Mouse (Mus musculus) sigmoid colon, adult 10 weeks (tissue): ENCODE data around the gene Olfr1338. TPM values are rescaled to one million over a fixed set of nuclear protein-coding genes. Genes with fewer than 3 reads are reported as not detected.

Experiments
- polyA plus RNA-seq: library from polyadenylated mRNA; stranded (reverse); fragments of 350-450 nt; fragmentation: Illumina TruSeq; extraction: RNeasy Lipid Tissue Mini Kit (QIAGEN cat#74804); gene quantifications from one replicate; pipeline ENCODE4 v1.2.3, GENCODE M21; 2014; ENCODE audit warnings: low read depth, low replicate concordance

The Olfr1338 gene
- not detected for polyA plus RNA-seq

GRCm38 (mm10) chr4:118758637-118759036, at the start of gene Olfr1338:
Gene Olfr1338 (minus strand): TSS chr4:118758737.

DNA sequence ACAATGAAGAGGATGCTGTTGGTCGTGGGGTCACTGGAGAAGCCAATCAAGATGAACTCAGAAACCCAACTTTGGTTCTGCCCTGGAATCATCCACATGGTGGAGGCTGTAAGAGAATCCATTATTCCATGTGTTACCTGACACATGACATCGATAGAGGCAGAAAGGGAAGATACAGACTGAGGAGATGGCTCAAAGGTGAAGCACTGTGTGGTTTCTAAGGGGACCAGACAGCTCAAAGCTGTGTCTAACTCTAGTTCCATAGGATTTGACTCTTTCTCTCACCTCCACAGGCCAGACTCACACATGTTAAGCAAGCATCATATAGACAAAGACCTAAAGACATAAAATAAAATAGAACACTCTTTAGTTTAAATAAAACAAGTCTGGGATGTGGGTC, 23.9 kb upstream of the Olfr1338 start, which contains the start of gene Olfr1337:
Gene Olfr1337, minus strand, starts transcription at position 101 of the 400 bp plus-strand sequence.

GRCm38 (mm10) chr4:118731875-118732274, 26.7 kb downstream of the Olfr1338 start, which contains the start of gene Olfr1339:
Gene Olfr1339 (plus strand): TSS chr4:118732175.

GRCm38 (mm10) chr4:118719838-118720237, 38.7 kb downstream of the Olfr1338 start, which contains the start of gene Olfr1340:
Gene Olfr1340 (plus strand): TSS chr4:118720138.

GRCm38 (mm10) chr4:118703223-118703622, 55.3 kb downstream of the Olfr1338 start, which contains the start of gene Olfr1341:
Gene Olfr1341 (plus strand): TSS chr4:118703523.

Other genes with a start within 250 kb of the Olfr1338 start
- gene 2610528J11Rik, start 231.7 kb downstream of the Olfr1338 start, polyA plus RNA-seq, result 17.1 TPM
- 3.1 TPM for gene Tmem125, start 214.7 kb downstream of the Olfr1338 start, polyA plus RNA-seq
- not detected for gene Cfap57, start 138.0 kb downstream of the Olfr1338 start, polyA plus RNA-seq
- gene Ebna1bp2, start 137.9 kb downstream of the Olfr1338 start, polyA plus RNA-seq, result 20.9 TPM
- not detected for gene Olfr62, start 99.8 kb downstream of the Olfr1338 start, polyA plus RNA-seq
- gene Olfr1342, start 66.0 kb downstream of the Olfr1338 start, polyA plus RNA-seq, result not detected
- not detected for gene Olfr1341, start 55.2 kb downstream of the Olfr1338 start, polyA plus RNA-seq
- gene Olfr1340, start 38.6 kb downstream of the Olfr1338 start, polyA plus RNA-seq, result not detected
- gene Olfr1339, start 26.6 kb downstream of the Olfr1338 start, polyA plus RNA-seq, result not detected
- not detected for gene Olfr1337, start 23.8 kb upstream of the Olfr1338 start, polyA plus RNA-seq
- not detected for gene Olfr1335, start 51.2 kb upstream of the Olfr1338 start, polyA plus RNA-seq
- not detected for gene Olfr1333, start 77.5 kb upstream of the Olfr1338 start, polyA plus RNA-seq
- gene Olfr1331, start 105.9 kb upstream of the Olfr1338 start, polyA plus RNA-seq, result not detected
- not detected for gene Olfr1330, start 129.9 kb upstream of the Olfr1338 start, polyA plus RNA-seq
- not detected for gene Olfr1329, start 158.7 kb upstream of the Olfr1338 start, polyA plus RNA-seq
- not detected for gene Olfr1328, start 179.9 kb upstream of the Olfr1338 start, polyA plus RNA-seq
- gene Lao1, start 202.8 kb upstream of the Olfr1338 start, polyA plus RNA-seq, result not detected